Mouse (Mus musculus): ENCODE data around the gene Nav2. TPM values are rescaled to one million over a fixed set of nuclear protein-coding genes. Genes with fewer than 3 reads are reported as not detected.

Nav2 gene
- polyA plus RNA-seq, 1 experiment, result 21.9 TPM

DNA sequence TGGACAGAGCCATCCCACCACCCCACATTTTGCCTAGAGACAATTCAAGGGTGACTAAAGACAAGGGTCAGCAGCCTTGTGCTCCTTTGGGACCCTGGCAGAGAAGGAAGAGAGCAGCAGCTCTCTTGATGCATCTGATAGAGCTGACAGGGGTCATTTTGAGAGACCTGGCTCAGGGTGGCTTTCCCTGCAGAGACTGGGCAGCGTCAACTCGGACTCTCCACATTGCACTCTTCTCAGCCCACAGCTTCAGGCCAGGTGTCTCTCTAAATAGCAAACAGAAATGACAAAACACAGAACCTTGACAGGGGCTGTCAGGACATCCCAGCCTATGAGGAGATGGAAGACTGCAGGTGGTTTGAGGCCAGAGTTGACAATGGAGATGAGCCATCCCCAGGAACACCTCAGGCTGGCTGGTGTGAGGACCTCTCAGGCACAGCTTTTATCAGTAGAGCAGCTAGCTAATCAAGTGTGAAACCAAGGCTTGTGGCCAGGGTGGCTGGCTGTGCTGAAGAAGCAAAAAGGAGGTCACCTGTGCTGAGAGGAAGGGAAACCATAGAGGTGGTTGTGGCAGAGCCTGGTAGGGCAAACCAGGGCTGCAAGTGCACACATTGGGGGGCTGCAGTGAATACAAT is 283.7 kb downstream of the Nav2 start:
- Histone ChIP-seq H3K36me3 (ENCODE audit: control insufficient read depth, insufficient read depth) (no peaks in the 10 kb centered on the region), H3K79me2 (ENCODE audit: control insufficient read depth, insufficient read depth) (no peaks in the 10 kb centered on the region), H3K4me2 (ENCODE audit: low read depth) (no peak overlapping the region), H3K4me3 (no peak overlapping the region), H3ac (ENCODE audit: control insufficient read depth, insufficient read length) (no peak overlapping the region), H3K27me3 (ENCODE audit: control insufficient read depth, insufficient read depth, insufficient read length) (no peaks in the 10 kb centered on the region)
- TF ChIP-seq POLR2AphosphoS2 (IDR thresholded peaks at IDR 0.05; ENCODE audit: insufficient read length, low read depth), result no peak
- no peak for TF ChIP-seq E2F4 (IDR thresholded peaks at IDR 0.05; ENCODE audit: insufficient read depth)
- no peak for TF ChIP-seq MYOG (IDR thresholded peaks at IDR 0.05; ENCODE audit: control insufficient read depth in 1 of 3, insufficient read depth in 1 of 3, insufficient read length in 2 of 3, low read depth in 2 of 3)
- no peak for TF ChIP-seq MAX (IDR thresholded peaks at IDR 0.05; ENCODE audit: low read depth)
- TF ChIP-seq REST (IDR thresholded peaks at IDR 0.05; ENCODE audit: insufficient read depth, insufficient read length), result no peak
- no peak for TF ChIP-seq TCF12 (IDR thresholded peaks at IDR 0.05; ENCODE audit: insufficient read depth, poor library complexity, severe bottlenecking)
- no peak for TF ChIP-seq TCF3 (IDR thresholded peaks at IDR 0.05; ENCODE audit: insufficient read length, low read depth)
- no peak for TF ChIP-seq MYOD1 (IDR thresholded peaks at IDR 0.05; ENCODE audit: control insufficient read depth in 1 of 3, insufficient read length in 2 of 3, low read depth in 2 of 3)
- TF ChIP-seq SRF (IDR thresholded peaks at IDR 0.05; ENCODE audit: control insufficient read depth, insufficient read length, low read depth), result no peak
- no peak for TF ChIP-seq POLR2A (IDR thresholded peaks at IDR 0.05; ENCODE audit: insufficient read length, low read depth)
- TF ChIP-seq CEBPB (IDR thresholded peaks at IDR 0.05; ENCODE audit: insufficient read depth, poor library complexity, severe bottlenecking), result no peak
- no peak for TF ChIP-seq USF1 (IDR thresholded peaks at IDR 0.05; ENCODE audit: low read depth)

DNA sequence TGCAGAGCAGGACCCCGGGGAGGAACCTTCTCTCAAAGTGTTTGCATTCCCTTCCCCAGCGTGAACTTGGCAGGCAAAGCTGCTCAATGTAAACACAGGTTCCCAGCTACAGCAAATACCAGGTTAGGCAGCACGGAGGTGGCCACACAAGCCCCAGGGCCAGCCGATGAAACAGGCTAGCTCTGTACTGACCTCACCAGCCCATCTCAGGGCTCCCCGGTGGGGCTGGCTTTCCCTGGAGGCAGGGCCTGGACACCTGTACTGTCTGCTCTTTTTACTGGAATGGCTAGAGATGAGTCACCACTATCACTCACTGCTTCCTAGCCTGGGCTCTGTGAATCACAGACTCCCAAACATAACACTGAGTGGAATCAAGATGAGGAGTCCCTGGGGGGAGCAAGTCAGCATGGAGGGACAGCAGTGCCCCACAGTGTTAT is 287.2 kb downstream of the Nav2 start:
- TF ChIP-seq TCF12 (IDR thresholded peaks at IDR 0.05; ENCODE audit: insufficient read depth, poor library complexity, severe bottlenecking) (no peak), POLR2A (IDR thresholded peaks at IDR 0.05; ENCODE audit: insufficient read length, low read depth) (no peak), CEBPB (IDR thresholded peaks at IDR 0.05; ENCODE audit: insufficient read depth, poor library complexity, severe bottlenecking) (no peak), REST (IDR thresholded peaks at IDR 0.05; ENCODE audit: insufficient read depth, insufficient read length) (no peak), MYOD1 (IDR thresholded peaks at IDR 0.05; ENCODE audit: control insufficient read depth in 1 of 3, insufficient read length in 2 of 3, low read depth in 2 of 3) (no peak), SRF (IDR thresholded peaks at IDR 0.05; ENCODE audit: control insufficient read depth, insufficient read length, low read depth) (no peak), TCF3 (IDR thresholded peaks at IDR 0.05; ENCODE audit: insufficient read length, low read depth) (no peak), E2F4 (IDR thresholded peaks at IDR 0.05; ENCODE audit: insufficient read depth) (no peak), MYOG (IDR thresholded peaks at IDR 0.05; ENCODE audit: control insufficient read depth in 1 of 3, insufficient read depth in 1 of 3, insufficient read length in 2 of 3, low read depth in 2 of 3) (no peak), POLR2AphosphoS2 (IDR thresholded peaks at IDR 0.05; ENCODE audit: insufficient read length, low read depth) (no peak), MAX (IDR thresholded peaks at IDR 0.05; ENCODE audit: low read depth) (no peak), USF1 (IDR thresholded peaks at IDR 0.05; ENCODE audit: low read depth) (no peak)
- H3ac ChIP-seq (ENCODE audit: control insufficient read depth, insufficient read length), result no peak overlapping the region
- H3K79me2 ChIP-seq (ENCODE audit: control insufficient read depth, insufficient read depth), result no peaks in the 10 kb centered on the region
- no peak overlapping the region for H3K4me2 ChIP-seq (ENCODE audit: low read depth)
- H3K36me3 ChIP-seq (ENCODE audit: control insufficient read depth, insufficient read depth), result no peaks in the 10 kb centered on the region
- H3K27me3 ChIP-seq (ENCODE audit: control insufficient read depth, insufficient read depth, insufficient read length), result no peaks in the 10 kb centered on the region
- no peak overlapping the region for H3K4me3 ChIP-seq

DNA sequence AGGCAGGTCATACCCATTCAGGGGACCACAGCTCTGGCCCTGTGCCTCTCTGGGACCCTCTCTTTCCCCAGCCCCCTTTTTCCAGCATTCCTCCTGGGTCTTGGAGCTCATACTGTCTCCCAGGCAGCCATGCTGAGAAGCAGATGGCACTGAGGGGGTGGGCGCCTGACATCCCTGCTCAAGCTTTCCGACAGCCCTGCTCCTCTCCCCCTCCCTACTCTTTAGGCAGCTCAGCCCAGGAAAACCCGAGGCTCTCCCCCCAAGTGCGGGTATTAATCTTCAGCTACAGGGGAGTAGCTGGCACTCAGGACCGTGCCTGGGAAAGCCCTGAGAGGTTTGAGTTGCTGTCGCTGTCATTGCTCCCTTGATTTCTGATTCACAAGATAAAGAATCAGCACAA is 290.9 kb downstream of the Nav2 start:
- no peak for TF ChIP-seq POLR2AphosphoS2 (IDR thresholded peaks at IDR 0.05; ENCODE audit: insufficient read length, low read depth)
- no peak for TF ChIP-seq MYOG (IDR thresholded peaks at IDR 0.05; ENCODE audit: control insufficient read depth in 1 of 3, insufficient read depth in 1 of 3, insufficient read length in 2 of 3, low read depth in 2 of 3)
- TF ChIP-seq USF1 (IDR thresholded peaks at IDR 0.05; ENCODE audit: low read depth), result no peak
- no peak for TF ChIP-seq TCF3 (IDR thresholded peaks at IDR 0.05; ENCODE audit: insufficient read length, low read depth)
- no peak for TF ChIP-seq POLR2A (IDR thresholded peaks at IDR 0.05; ENCODE audit: insufficient read length, low read depth)
- TF ChIP-seq MYOD1 (IDR thresholded peaks at IDR 0.05; ENCODE audit: control insufficient read depth in 1 of 3, insufficient read length in 2 of 3, low read depth in 2 of 3), result no peak
- TF ChIP-seq SRF (IDR thresholded peaks at IDR 0.05; ENCODE audit: control insufficient read depth, insufficient read length, low read depth), result no peak
- no peak for TF ChIP-seq REST (IDR thresholded peaks at IDR 0.05; ENCODE audit: insufficient read depth, insufficient read length)
- TF ChIP-seq E2F4 (IDR thresholded peaks at IDR 0.05; ENCODE audit: insufficient read depth), result no peak
- no peaks in the 10 kb centered on the region for H3K79me2 ChIP-seq (ENCODE audit: control insufficient read depth, insufficient read depth)

DNA sequence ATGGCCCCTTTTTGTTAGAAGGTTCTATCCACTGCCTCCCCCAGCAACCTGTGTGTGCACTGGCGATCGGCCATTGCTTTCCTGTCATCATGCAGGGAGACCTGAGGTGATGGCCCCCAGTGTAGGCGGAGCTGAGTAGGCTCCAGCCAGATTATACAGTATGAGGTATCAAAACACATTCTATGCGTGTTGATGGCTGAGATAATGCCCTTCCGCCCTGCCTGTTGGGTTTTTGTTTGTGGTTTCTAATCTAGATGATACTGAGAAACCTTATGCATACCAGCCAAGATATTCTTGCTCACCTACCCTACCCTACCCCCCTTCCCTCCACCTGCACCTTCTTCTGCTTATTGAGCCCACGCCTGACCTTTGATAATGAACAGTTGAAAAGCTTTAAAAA is 291.8 kb downstream of the Nav2 start:
- Histone ChIP-seq H3K79me2 (ENCODE audit: control insufficient read depth, insufficient read depth) (no peaks in the 10 kb centered on the region), H3K4me2 (ENCODE audit: low read depth) (no peak overlapping the region), H3ac (ENCODE audit: control insufficient read depth, insufficient read length) (no peak overlapping the region), H3K27me3 (ENCODE audit: control insufficient read depth, insufficient read depth, insufficient read length) (no peaks in the 10 kb centered on the region), H3K4me3 (no peak overlapping the region), H3K36me3 (ENCODE audit: control insufficient read depth, insufficient read depth) (no peaks in the 10 kb centered on the region)
- TF ChIP-seq TCF12 (IDR thresholded peaks at IDR 0.05; ENCODE audit: insufficient read depth, poor library complexity, severe bottlenecking) (no peak), E2F4 (IDR thresholded peaks at IDR 0.05; ENCODE audit: insufficient read depth) (no peak), CEBPB (IDR thresholded peaks at IDR 0.05; ENCODE audit: insufficient read depth, poor library complexity, severe bottlenecking) (no peak), REST (IDR thresholded peaks at IDR 0.05; ENCODE audit: insufficient read depth, insufficient read length) (no peak), POLR2A (IDR thresholded peaks at IDR 0.05; ENCODE audit: insufficient read length, low read depth) (no peak), MYOD1 (IDR thresholded peaks at IDR 0.05; ENCODE audit: control insufficient read depth in 1 of 3, insufficient read length in 2 of 3, low read depth in 2 of 3) (no peak), TCF3 (IDR thresholded peaks at IDR 0.05; ENCODE audit: insufficient read length, low read depth) (no peak), MAX (IDR thresholded peaks at IDR 0.05; ENCODE audit: low read depth) (no peak), SRF (IDR thresholded peaks at IDR 0.05; ENCODE audit: control insufficient read depth, insufficient read length, low read depth) (no peak), MYOG (IDR thresholded peaks at IDR 0.05; ENCODE audit: control insufficient read depth in 1 of 3, insufficient read depth in 1 of 3, insufficient read length in 2 of 3, low read depth in 2 of 3) (no peak), USF1 (IDR thresholded peaks at IDR 0.05; ENCODE audit: low read depth) (no peak), POLR2AphosphoS2 (IDR thresholded peaks at IDR 0.05; ENCODE audit: insufficient read length, low read depth) (no peak)

More for the DNA sequence above, 290.9 kb downstream of the Nav2 start:
- no peaks in the 10 kb centered on the region for H3K36me3 ChIP-seq (ENCODE audit: control insufficient read depth, insufficient read depth)
- no peak overlapping the region for H3ac ChIP-seq (ENCODE audit: control insufficient read depth, insufficient read length)
- no peak overlapping the region for H3K4me3 ChIP-seq
- H3K4me2 ChIP-seq (ENCODE audit: low read depth), result no peak overlapping the region
- H3K27me3 ChIP-seq (ENCODE audit: control insufficient read depth, insufficient read depth, insufficient read length), result no peaks in the 10 kb centered on the region
